Mouse (Mus musculus): ENCODE measurements around the gene Mtmr10.
A peak's percentile ranks its signal among the peaks of the same experiment; 100 is the strongest.

Mtmr10 gene

GRCm38 (mm10) chr7:64296286-64297010 is 9.0 kb downstream of the Mtmr10 start:
- peak; percentile 11 to 35 for DNase-seq

GRCm38 (mm10) chr7:64310241-64310640 is 22.8 kb downstream of the Mtmr10 start:
- DNase-seq: no peak

- DNase-seq: no peak
Observed at GRCm38 (mm10) chr7:64310756-64311155, 23.3 kb downstream of the Mtmr10 start.

GRCm38 (mm10) chr7:64312811-64313210 is 25.4 kb downstream of the Mtmr10 start:
- no peak for DNase-seq

GRCm38 (mm10) chr7:64321125-64321524 is 33.7 kb downstream of the Mtmr10 start:
- DNase-seq: no peak

- DNase-seq: no peak
Observed at GRCm38 (mm10) chr7:64321658-64322057, 34.2 kb downstream of the Mtmr10 start.

GRCm38 (mm10) chr7:64326892-64327291 is 39.4 kb downstream of the Mtmr10 start:
- DNase-seq: peak; percentile 72 to 87

GRCm38 (mm10) chr7:64327486-64327885 is 40.0 kb downstream of the Mtmr10 start:
- no peak for DNase-seq

GRCm38 (mm10) chr7:64331309-64331708 is 43.9 kb downstream of the Mtmr10 start:
- no peak for DNase-seq

GRCm38 (mm10) chr7:64332686-64333085 is 45.2 kb downstream of the Mtmr10 start:
- no peak for DNase-seq

- no peak for DNase-seq
Observed at GRCm38 (mm10) chr7:64347813-64348212, 60.4 kb downstream of the Mtmr10 start.

GRCm38 (mm10) chr7:64349147-64349861 is 61.9 kb downstream of the Mtmr10 start:
- DNase-seq: no peak

- DNase-seq: no peak
Observed at GRCm38 (mm10) chr7:64351087-64351486, 63.6 kb downstream of the Mtmr10 start.

GRCm38 (mm10) chr7:64354206-64354605 is 66.8 kb downstream of the Mtmr10 start:
- no peak for DNase-seq

GRCm38 (mm10) chr7:64356661-64357060 is 69.2 kb downstream of the Mtmr10 start:
- DNase-seq: no peak

- peak; percentile 77 to 86 for DNase-seq
Observed at GRCm38 (mm10) chr7:64357405-64357804, 70.0 kb downstream of the Mtmr10 start.

- no peak for DNase-seq
Observed at GRCm38 (mm10) chr7:64358666-64359065, 71.2 kb downstream of the Mtmr10 start.

- DNase-seq: no peak
Observed at GRCm38 (mm10) chr7:64359943-64360585, 72.6 kb downstream of the Mtmr10 start.

GRCm38 (mm10) chr7:64360586-64360945 is 73.1 kb downstream of the Mtmr10 start:
- DNase-seq: no peak

GRCm38 (mm10) chr7:64365863-64366262 is 78.4 kb downstream of the Mtmr10 start:
- peak in 1 of 2 experiments; percentile 53 for DNase-seq

- DNase-seq: no peak
Observed at GRCm38 (mm10) chr7:64369841-64370240, 82.4 kb downstream of the Mtmr10 start.

- DNase-seq: no peak
Observed at GRCm38 (mm10) chr7:64371940-64372878, 84.8 kb downstream of the Mtmr10 start.

All from lung, postnatal 4 days (tissue).